Mouse (Mus musculus): ENCODE results near the gene Ceacam5.

Ceacam5 gene

DNA sequence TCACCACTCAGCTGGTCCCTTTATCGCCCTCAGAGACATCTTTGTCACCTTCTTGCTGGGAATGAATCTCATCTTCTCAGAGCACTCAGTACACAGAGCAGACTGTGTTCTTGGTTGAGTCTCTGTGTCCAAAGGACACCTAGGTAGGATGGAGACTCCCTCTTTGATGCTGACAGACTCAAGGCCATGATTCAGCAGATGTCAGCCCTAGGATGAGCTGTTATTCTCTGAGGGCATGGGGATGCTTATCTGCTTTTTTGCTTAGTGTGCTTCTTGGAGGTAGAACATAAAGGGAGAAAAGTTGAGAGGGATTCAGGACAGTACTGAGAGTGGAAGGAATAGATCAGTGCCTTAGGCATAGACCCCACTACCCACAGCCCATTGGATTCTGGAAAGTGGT lies at the start of gene Ceacam5:
TSS of gene Ceacam5 (plus strand) at position 301 of the 400 bp plus-strand sequence.
- in situ Hi-C loops (cut with MboI; ENCODE audit: unreplicated experiment in 2 of 2): no loop called here

Measured in v-Abl transformed pro-B cells (cell line).